Mouse (Mus musculus): ENCODE results near the gene Dnmt3b. TPM values are rescaled to one million over a fixed set of nuclear protein-coding genes. Genes with fewer than 3 reads are reported as not detected.
A peak's percentile ranks its signal among the peaks of the same experiment; 100 is the strongest.
"Not testable (repeated sequence)": the region's sequence is repeated elsewhere in the genome, so short reads cannot be mapped to it uniquely, and the experiment has no call there.

The Dnmt3b gene
- total RNA-seq, 1 experiment from 2014 or later, result 2.8 TPM

GRCm38 (mm10) chr2:153712646-153713091, 63.4 kb downstream of the Dnmt3b start:
- DNase-seq, result peak; percentile 17

GRCm38 (mm10) chr2:153713227-153713626, 64.0 kb downstream of the Dnmt3b start:
- DNase-seq, result peak; percentile 65

- not testable (repeated sequence) for DNase-seq
These were observed 68.6 kb downstream of the Dnmt3b start for GRCm38 (mm10) chr2:153717861-153718260.

GRCm38 (mm10) chr2:153723098-153723497, 73.8 kb downstream of the Dnmt3b start:
- no peak for DNase-seq

- no peak for DNase-seq
These were observed 75.2 kb downstream of the Dnmt3b start for GRCm38 (mm10) chr2:153724424-153724823.

- DNase-seq, result no peak
These were observed 75.6 kb downstream of the Dnmt3b start for GRCm38 (mm10) chr2:153724871-153725270.

- no peak for DNase-seq
These were observed 76.0 kb downstream of the Dnmt3b start for GRCm38 (mm10) chr2:153725291-153725690.

- no peak for DNase-seq
These were observed 84.8 kb downstream of the Dnmt3b start for GRCm38 (mm10) chr2:153734033-153734432.

Other genes with a start within 250 kb of the Dnmt3b start
- not detected in 2 replicates for gene 4930404H24Rik, start 156.7 kb upstream of the Dnmt3b start, total RNA-seq (2021)
- gene Nol4l, start 119.5 kb upstream of the Dnmt3b start, total RNA-seq (2021), result 15.6 and 16.0 TPM in 2 replicates
- gene Commd7, start 16.7 kb upstream of the Dnmt3b start, total RNA-seq (2021), result 27.7 and 33.6 TPM in 2 replicates
- gene Dnmt3c, start 47.2 kb downstream of the Dnmt3b start, total RNA-seq (2021), result not detected in 2 replicates
- 99.4 and 105 TPM in 2 replicates for gene Mapre1, start 91.8 kb downstream of the Dnmt3b start, total RNA-seq (2021)
- not detected in 2 replicates for gene Efcab8, start 130.5 kb downstream of the Dnmt3b start, total RNA-seq (2021)
- gene Sun5, start 221.6 kb downstream of the Dnmt3b start, total RNA-seq (2021), result not detected in 2 replicates
- not detected in 2 replicates for gene Bpifb2, start 225.6 kb downstream of the Dnmt3b start, total RNA-seq (2021)